Mouse (Mus musculus): ENCODE data around the gene Rergl. TPM values are rescaled to one million over a fixed set of nuclear protein-coding genes. Genes with fewer than 3 reads are reported as not detected.

Gene Rergl
- total RNA-seq (2021), result under 1 TPM; 0.27 to 0.41 TPM
- long read RNA-seq, experiment 1, result 0 reads
- long read RNA-seq, experiment 2, result 0 reads

- DNase-seq, result no peak
Observed at GRCm38 (mm10) chr6:139501876-139502275, at the start of gene Rergl. Gene Rergl (minus strand): TSS chr6:139501976.

- no peak for DNase-seq
Observed at GRCm38 (mm10) chr6:139538469-139538868, 36.7 kb upstream of the Rergl start.

GRCm38 (mm10) chr6:139525406-139525805 is 23.6 kb upstream of the Rergl start:
- no peak for DNase-seq

GRCm38 (mm10) chr6:139524288-139524687 is 22.5 kb upstream of the Rergl start:
- DNase-seq, result no peak

- no peak for DNase-seq
Observed at GRCm38 (mm10) chr6:139514938-139515510, 13.2 kb upstream of the Rergl start.

- no peak for DNase-seq
Observed at GRCm38 (mm10) chr6:139479730-139480129, 22.0 kb downstream of the Rergl start.

GRCm38 (mm10) chr6:139464980-139465379 is 36.8 kb downstream of the Rergl start:
- DNase-seq, result no peak

- no peak for DNase-seq
Observed at GRCm38 (mm10) chr6:139464292-139464691, 37.5 kb downstream of the Rergl start.

GRCm38 (mm10) chr6:139461094-139461493 is 40.7 kb downstream of the Rergl start:
- no peak for DNase-seq

- no peak for DNase-seq
Observed at GRCm38 (mm10) chr6:139460470-139460869, 41.3 kb downstream of the Rergl start.

- DNase-seq, result no peak
Observed at GRCm38 (mm10) chr6:139443999-139444398, 57.8 kb downstream of the Rergl start.

Other genes starting within 250 kb of the Rergl start
- gene Pik3c2g, start 85.2 kb upstream of the Rergl start, total RNA-seq (2021), result under 1 TPM in 1 of 2 experiments, not detected in 1; 0.41 TPM

All from heart, adult 18-20 months (tissue).